Mouse (Mus musculus): ENCODE measurements at regions not wholly inside any gene's neighbourhood (a gene's known extent, or its start where the extent isn't known, plus 50 kb on each side); places are given as distances from the start of the nearest gene placed in this dataset.

GRCm38 (mm10) chr13:111201532-111201931 lies 53.3 kb upstream of the Actbl2 start:
- no peaks in the 10 kb centered on the region for H3K27me3 ChIP-seq (ENCODE audit: control insufficient read depth, insufficient read depth, insufficient read length)
- H3K4me2 ChIP-seq (ENCODE audit: low read depth): no peak overlapping the region
- H3K4me3 ChIP-seq: no peak overlapping the region
- H3K79me2 ChIP-seq (ENCODE audit: control insufficient read depth, insufficient read depth): no peaks in the 10 kb centered on the region
- H3ac ChIP-seq (ENCODE audit: control insufficient read depth, insufficient read length): no peak overlapping the region
- no peaks in the 10 kb centered on the region for H3K36me3 ChIP-seq (ENCODE audit: control insufficient read depth, insufficient read depth)
- TF ChIP-seq TCF12 (IDR thresholded peaks at IDR 0.05; ENCODE audit: insufficient read depth, poor library complexity, severe bottlenecking): no peak
- no peak for TF ChIP-seq SRF (IDR thresholded peaks at IDR 0.05; ENCODE audit: control insufficient read depth, insufficient read length, low read depth)
- TF ChIP-seq MYOD1 (IDR thresholded peaks at IDR 0.05; ENCODE audit: control insufficient read depth in 1 of 3, insufficient read length in 2 of 3, low read depth in 2 of 3): no peak
- TF ChIP-seq USF1 (IDR thresholded peaks at IDR 0.05; ENCODE audit: low read depth): no peak
- TF ChIP-seq TCF3 (IDR thresholded peaks at IDR 0.05; ENCODE audit: insufficient read length, low read depth): no peak
- no peak for TF ChIP-seq CEBPB (IDR thresholded peaks at IDR 0.05; ENCODE audit: insufficient read depth, poor library complexity, severe bottlenecking)
- TF ChIP-seq POLR2AphosphoS2 (IDR thresholded peaks at IDR 0.05; ENCODE audit: insufficient read length, low read depth): no peak
- TF ChIP-seq MYOG (IDR thresholded peaks at IDR 0.05; ENCODE audit: control insufficient read depth in 1 of 3, insufficient read depth in 1 of 3, insufficient read length in 2 of 3, low read depth in 2 of 3): no peak
- TF ChIP-seq REST (IDR thresholded peaks at IDR 0.05; ENCODE audit: insufficient read depth, insufficient read length): no peak

- no peak overlapping the region for H3K4me2 ChIP-seq (ENCODE audit: low read depth)
- no peak overlapping the region for H3ac ChIP-seq (ENCODE audit: control insufficient read depth, insufficient read length)
- no peaks in the 10 kb centered on the region for H3K36me3 ChIP-seq (ENCODE audit: control insufficient read depth, insufficient read depth)
- H3K79me2 ChIP-seq (ENCODE audit: control insufficient read depth, insufficient read depth): no peaks in the 10 kb centered on the region
- no peak for TF ChIP-seq TCF3 (IDR thresholded peaks at IDR 0.05; ENCODE audit: insufficient read length, low read depth)
- TF ChIP-seq E2F4 (IDR thresholded peaks at IDR 0.05; ENCODE audit: insufficient read depth): no peak
- TF ChIP-seq MYOG (IDR thresholded peaks at IDR 0.05; ENCODE audit: control insufficient read depth in 1 of 3, insufficient read depth in 1 of 3, insufficient read length in 2 of 3, low read depth in 2 of 3): no peak
- no peak for TF ChIP-seq POLR2AphosphoS2 (IDR thresholded peaks at IDR 0.05; ENCODE audit: insufficient read length, low read depth)
- no peak for TF ChIP-seq REST (IDR thresholded peaks at IDR 0.05; ENCODE audit: insufficient read depth, insufficient read length)
- no peak for TF ChIP-seq MAX (IDR thresholded peaks at IDR 0.05; ENCODE audit: low read depth)
- no peak for TF ChIP-seq MYOD1 (IDR thresholded peaks at IDR 0.05; ENCODE audit: control insufficient read depth in 1 of 3, insufficient read length in 2 of 3, low read depth in 2 of 3)
- no peak for TF ChIP-seq POLR2A (IDR thresholded peaks at IDR 0.05; ENCODE audit: insufficient read length, low read depth)
- no peak for TF ChIP-seq SRF (IDR thresholded peaks at IDR 0.05; ENCODE audit: control insufficient read depth, insufficient read length, low read depth)
- TF ChIP-seq USF1 (IDR thresholded peaks at IDR 0.05; ENCODE audit: low read depth): no peak
- TF ChIP-seq CEBPB (IDR thresholded peaks at IDR 0.05; ENCODE audit: insufficient read depth, poor library complexity, severe bottlenecking): no peak
- no peak for TF ChIP-seq TCF12 (IDR thresholded peaks at IDR 0.05; ENCODE audit: insufficient read depth, poor library complexity, severe bottlenecking)
- no peak overlapping the region for H3K4me3 ChIP-seq
- H3K27me3 ChIP-seq (ENCODE audit: control insufficient read depth, insufficient read depth, insufficient read length): no peaks in the 10 kb centered on the region
These were observed 50.1 kb upstream of the Actbl2 start for GRCm38 (mm10) chr13:111204580-111205285.

All from myocyte (in vitro differentiated cells).